Mouse (Mus musculus): ENCODE measurements around the gene Fermt2.

- TF ChIP-seq POLR2A (IDR thresholded peaks at IDR 0.05; ENCODE audit: borderline replicate concordance, extremely low read depth, insufficient read depth, insufficient read length, poor library complexity, severe bottlenecking) (no peak), CTCF (IDR thresholded peaks at IDR 0.05; ENCODE audit: borderline replicate concordance, extremely low read depth, insufficient read depth, insufficient read length) (no peak)
Measured at GRCm38 (mm10) chr14:45439387-45439786, 90.5 kb downstream of the Fermt2 start.

All from brain, embryonic 14.5 days (tissue).